Mouse (Mus musculus) ES-Bruce4 (cell line): ENCODE results near the gene Ube2j2. TPM values are rescaled to one million over a fixed set of nuclear protein-coding genes. Genes with fewer than 3 reads are reported as not detected.

Experiments used
- H3K27ac ChIP-seq: 2 replicates; pipeline ENCODE4 v1.5.1; 2012; ENCODE audit warnings: low read length, inconsistent platforms; ENCODE audit not compliant: insufficient read depth
- H3K27me3 ChIP-seq: 2 replicates; pipeline ENCODE4 v1.6.1; 2012; ENCODE audit warnings: mild to moderate bottlenecking, low read length, inconsistent platforms; ENCODE audit not compliant: control insufficient read depth, poor library complexity, insufficient read depth, severe bottlenecking
- H3K36me3 ChIP-seq: 2 replicates; pipeline ENCODE4 v1.6.1; 2012; ENCODE audit warnings: inconsistent platforms, mild to moderate bottlenecking, low read length, moderate library complexity; ENCODE audit not compliant: control insufficient read depth, poor library complexity, insufficient read depth, severe bottlenecking
- H3K4me1 ChIP-seq: one replicate; pipeline ENCODE4 v1.8.1; 2011; ENCODE audit warnings: low read length; ENCODE audit not compliant: control insufficient read depth, insufficient read depth
- H3K4me3 ChIP-seq: 2 replicates; pipeline ENCODE4 v1.5.1; 2011; ENCODE audit warnings: low read depth, mild to moderate bottlenecking, low read length
- H3K9ac ChIP-seq: 2 replicates; pipeline ENCODE4 v1.6.1; 2012; ENCODE audit warnings: low read depth, mild to moderate bottlenecking, inconsistent platforms; ENCODE audit not compliant: poor library complexity, severe bottlenecking
- H3K9me3 ChIP-seq: replicated peaks from 2 replicates; pipeline ENCODE4 v1.6.1; 2012; ENCODE audit warnings: mild to moderate bottlenecking, low read length, inconsistent platforms; ENCODE audit not compliant: control insufficient read depth, poor library complexity, insufficient read depth, severe bottlenecking
- CTCF ChIP-seq: IDR thresholded peaks from one replicate; pipeline ENCODE4 v1.8.1; 2011; ENCODE audit warnings: low read depth, low read length
- EP300 ChIP-seq: IDR thresholded peaks from 2 replicates; pipeline ENCODE4 v1.6.1; 2011; ENCODE audit warnings: low read depth, low read length; ENCODE audit not compliant: insufficient read depth
- POLR2A ChIP-seq: IDR thresholded peaks from one replicate; pipeline ENCODE4 v1.8.1; 2011; ENCODE audit warnings: low read length; ENCODE audit not compliant: insufficient read depth
- polyA plus RNA-seq: library from polyadenylated mRNA; stranded (reverse); fragments of >200 nt; gene quantifications from 2 replicates; pipeline ENCODE4 v1.2.4, GENCODE M21; 2011; ENCODE audit warnings: low read depth; ENCODE audit not compliant: missing spikeins, insufficient read depth, insufficient read length

Gene Ube2j2
- polyA plus RNA-seq, 1 experiment, result 100 TPM

- Histone ChIP-seq H3K4me3 (no peak overlapping the region), H3K9ac (no peak overlapping the region), H3K36me3 (peaks cover 50% of the 10 kb centered on the region), H3K4me1 (no peaks in the 10 kb centered on the region), H3K27ac (no peak overlapping the region), H3K27me3 (no peaks in the 10 kb centered on the region), H3K9me3 (no peaks in the 10 kb centered on the region)
- TF ChIP-seq EP300 (no peak), POLR2A (no peak), CTCF (no peak)
Observed at GRCm38 (mm10) chr4:156008369-156008768, 64.7 kb downstream of the Ube2j2 start.

Other genes starting within 250 kb of the Ube2j2 start
- gene Fndc10, start 249.5 kb upstream of the Ube2j2 start, polyA plus RNA-seq, result 11.9 and 15.0 TPM in 2 replicates
- 144 and 151 TPM in 2 replicates for gene Ssu72, start 239.0 kb upstream of the Ube2j2 start, polyA plus RNA-seq
- gene Tmem240, start 209.0 kb upstream of the Ube2j2 start, polyA plus RNA-seq, result 0.21 and 0.54 TPM in 2 replicates
- 78.2 and 89.5 TPM in 2 replicates for gene Atad3a, start 182.7 kb upstream of the Ube2j2 start, polyA plus RNA-seq
- gene Vwa1, start 169.1 kb upstream of the Ube2j2 start, polyA plus RNA-seq, result 0.67 and 0.99 TPM in 2 replicates
- 0.26 and 0.40 TPM in 2 replicates for gene Tmem88b, start 158.0 kb upstream of the Ube2j2 start, polyA plus RNA-seq
- gene Ankrd65, start 153.4 kb upstream of the Ube2j2 start, polyA plus RNA-seq, result not detected in 2 replicates
- 70.0 and 82.8 TPM in 2 replicates for gene Mrpl20, start 141.0 kb upstream of the Ube2j2 start, polyA plus RNA-seq
- gene Ccnl2, start 131.3 kb upstream of the Ube2j2 start, polyA plus RNA-seq, result 86.1 and 87.6 TPM in 2 replicates
- gene Aurkaip1, start 112.6 kb upstream of the Ube2j2 start, polyA plus RNA-seq, result 70.6 and 76.0 TPM in 2 replicates
- gene Mxra8, start 104.2 kb upstream of the Ube2j2 start, polyA plus RNA-seq, result 21.1 and 26.1 TPM in 2 replicates
- 15.2 and 20.3 TPM in 2 replicates for gene Dvl1, start 96.4 kb upstream of the Ube2j2 start, polyA plus RNA-seq
- 0.28 and 0.44 TPM in 2 replicates for gene Tas1r3, start 80.5 kb upstream of the Ube2j2 start, polyA plus RNA-seq
- 6.0 and 7.9 TPM in 2 replicates for gene Cptp, start 74.4 kb upstream of the Ube2j2 start, polyA plus RNA-seq
- gene Ints11, start 74.3 kb upstream of the Ube2j2 start, polyA plus RNA-seq, result 43.3 and 45.3 TPM in 2 replicates
- 15.3 and 19.4 TPM in 2 replicates for gene Pusl1, start 52.0 kb upstream of the Ube2j2 start, polyA plus RNA-seq
- gene Acap3, start 52.0 kb upstream of the Ube2j2 start, polyA plus RNA-seq, result 2.6 and 3.8 TPM in 2 replicates
- 18.8 and 19.1 TPM in 2 replicates for gene C1qtnf12, start 18.5 kb downstream of the Ube2j2 start, polyA plus RNA-seq
- 2.5 and 2.6 TPM in 2 replicates for gene B3galt6, start 48.8 kb downstream of the Ube2j2 start, polyA plus RNA-seq
- gene Sdf4, start 49.0 kb downstream of the Ube2j2 start, polyA plus RNA-seq, result 82.8 and 88.9 TPM in 2 replicates
- 2.4 and 2.9 TPM in 2 replicates for gene Tnfrsf4, start 70.0 kb downstream of the Ube2j2 start, polyA plus RNA-seq
- not detected in 2 replicates for gene Tnfrsf18, start 82.3 kb downstream of the Ube2j2 start, polyA plus RNA-seq
- 2.5 and 3.3 TPM in 2 replicates for gene Ttll10, start 115.6 kb downstream of the Ube2j2 start, polyA plus RNA-seq
- gene 9430015G10Rik, start 166.2 kb downstream of the Ube2j2 start, polyA plus RNA-seq, result 39.7 and 47.7 TPM in 2 replicates
- 0.27 TPM in 1 of 2 replicates, not detected in the other for gene Rnf223, start 186.7 kb downstream of the Ube2j2 start, polyA plus RNA-seq